Mouse (Mus musculus) bone marrow, adult 2 months (tissue): ENCODE measurements around the gene Gm21915.

ENCODE experiments used
- CTCF ChIP-seq: fragments of 200-500 bp; IDR thresholded peaks from 2 replicates; pipeline ENCODE4 v1.5.1; 2011; ENCODE audit warnings: low read length, control low read depth; ENCODE audit not compliant: control insufficient read depth, insufficient read depth
- POLR2A ChIP-seq: fragments of 200-500 bp; IDR thresholded peaks from 2 replicates; pipeline ENCODE4 v1.6.1; 2011; ENCODE audit warnings: low read depth, mild to moderate bottlenecking, control low read depth, low read length, borderline replicate concordance; ENCODE audit not compliant: control insufficient read depth

DNA sequence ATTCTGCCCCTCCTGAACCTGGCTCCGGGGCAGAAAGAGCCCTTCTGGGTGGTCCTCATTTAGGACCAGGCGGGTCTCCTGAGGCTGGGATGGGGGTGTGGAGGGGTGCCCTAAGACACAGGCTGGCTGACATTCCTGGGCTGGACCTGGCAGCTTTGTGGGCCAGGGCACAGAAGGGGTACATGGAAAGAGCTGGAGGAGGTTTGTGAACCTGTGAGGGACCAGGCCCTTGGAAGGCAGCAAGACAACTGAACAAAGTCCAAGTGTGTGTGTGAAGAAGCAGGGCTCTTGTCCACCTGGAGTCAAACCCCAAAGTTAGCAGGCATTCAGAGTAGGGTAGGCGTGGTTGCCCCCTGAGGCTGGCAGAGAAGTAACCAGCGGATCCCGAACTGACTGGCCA is 16.6 kb downstream of the Gm21915 start:
- TF ChIP-seq POLR2A (no peak), CTCF (no peak)
